Mouse (Mus musculus): ENCODE data around the gene Mindy2.
"Not testable (repeated sequence)": the region's sequence is repeated elsewhere in the genome, so short reads cannot be mapped to it uniquely, and the experiment has no call there.

Gene Mindy2

DNA sequence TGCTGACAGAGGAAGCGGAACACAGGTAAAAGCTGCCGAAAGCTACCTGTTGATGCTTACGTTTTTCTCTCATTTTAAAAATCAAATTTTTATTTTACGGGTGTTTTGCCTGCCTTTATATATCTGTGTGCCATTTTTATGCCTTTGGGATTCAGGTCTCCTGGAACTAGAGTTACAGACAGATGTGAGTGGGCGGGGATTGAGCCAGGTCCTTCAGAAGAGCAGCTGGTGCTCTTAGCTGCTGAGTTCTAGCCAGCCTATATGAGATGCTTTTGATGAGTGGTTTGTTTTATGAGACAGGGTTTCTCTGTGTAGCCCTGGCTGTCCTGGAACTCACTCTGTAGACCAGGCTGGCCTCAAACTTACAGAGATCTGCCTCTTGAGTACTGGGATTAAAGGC is 69.8 kb downstream of the Mindy2 start:
- in situ Hi-C loops (cut with MseI, MboI), result no loop called here

GRCm38 (mm10) chr9:70585172-70585571 is 71.8 kb downstream of the Mindy2 start:
- in situ Hi-C loops (cut with MseI, MboI), result no loop called here

DNA sequence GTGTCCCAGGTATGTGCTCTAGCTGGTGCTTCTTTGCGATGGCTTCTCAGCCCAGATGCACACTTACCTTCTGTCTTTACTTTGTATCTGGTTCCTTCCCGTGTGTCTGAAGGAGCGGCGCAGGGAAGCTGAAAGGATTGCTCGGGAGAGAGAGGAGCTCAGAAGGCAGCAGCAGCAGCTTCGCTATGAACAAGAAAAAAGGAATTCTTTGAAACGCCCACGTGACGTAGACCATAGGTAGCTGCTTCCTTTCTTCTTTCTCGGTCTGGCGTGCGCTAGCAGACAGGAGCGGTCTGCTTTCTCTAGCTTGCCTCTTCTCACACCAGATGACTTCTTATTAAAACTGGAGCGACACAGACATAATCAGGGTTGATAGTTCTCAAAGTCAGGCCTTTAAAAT is 72.3 kb downstream of the Mindy2 start:
- in situ Hi-C loops (cut with MseI, MboI), result no loop called here

DNA sequence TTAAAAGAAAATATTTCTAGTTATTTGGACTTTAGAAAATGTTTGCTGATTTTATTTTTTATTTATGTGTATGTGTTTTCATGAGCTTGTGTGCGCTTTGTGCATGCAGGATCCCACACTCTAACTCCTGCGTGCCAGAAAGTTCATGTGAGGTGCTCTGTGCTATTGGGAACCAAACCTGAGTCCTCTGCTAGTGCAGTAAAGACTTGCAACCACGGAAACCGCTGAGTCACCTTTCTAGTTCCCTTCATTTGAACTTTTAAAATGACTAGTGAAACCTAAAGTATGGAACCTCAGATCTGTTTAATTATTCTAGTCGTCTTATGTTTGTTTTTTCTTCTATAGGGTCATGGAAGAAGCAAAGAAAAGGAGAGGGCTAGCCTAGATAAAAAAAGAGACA is 76.0 kb downstream of the Mindy2 start:
- in situ Hi-C loops (cut with MseI, MboI), result no loop called here

- in situ Hi-C loops (cut with MseI, MboI), result no loop called here
These were observed 78.9 kb downstream of the Mindy2 start for GRCm38 (mm10) chr9:70578123-70578522.

GRCm38 (mm10) chr9:70570351-70570750 is 86.6 kb downstream of the Mindy2 start:
- in situ Hi-C loops (cut with MseI, MboI), result no loop called here

DNA sequence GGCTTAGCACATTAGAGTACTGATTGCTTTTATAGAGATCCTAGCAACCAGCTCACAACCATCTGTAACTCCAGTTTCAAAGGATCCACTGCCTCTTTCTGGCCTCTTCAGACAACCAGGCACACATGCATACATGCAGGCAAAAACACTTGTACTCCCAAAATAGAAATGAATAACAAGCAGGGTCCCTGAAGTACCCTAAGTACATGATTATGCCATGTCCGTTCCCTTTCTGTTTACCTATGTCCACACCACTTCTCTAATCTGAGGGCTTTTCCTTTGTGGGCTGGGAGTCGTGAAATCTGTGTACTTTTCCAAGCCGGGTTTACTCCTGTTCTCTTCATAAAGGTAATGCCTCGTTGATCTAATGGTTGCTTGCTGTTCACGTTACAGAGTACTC is 89.3 kb downstream of the Mindy2 start:
- in situ Hi-C loops (cut with MseI, MboI), result no loop called here

GRCm38 (mm10) chr9:70562825-70563224 is 94.1 kb downstream of the Mindy2 start:
- in situ Hi-C loops (cut with MseI, MboI), result no loop called here

DNA sequence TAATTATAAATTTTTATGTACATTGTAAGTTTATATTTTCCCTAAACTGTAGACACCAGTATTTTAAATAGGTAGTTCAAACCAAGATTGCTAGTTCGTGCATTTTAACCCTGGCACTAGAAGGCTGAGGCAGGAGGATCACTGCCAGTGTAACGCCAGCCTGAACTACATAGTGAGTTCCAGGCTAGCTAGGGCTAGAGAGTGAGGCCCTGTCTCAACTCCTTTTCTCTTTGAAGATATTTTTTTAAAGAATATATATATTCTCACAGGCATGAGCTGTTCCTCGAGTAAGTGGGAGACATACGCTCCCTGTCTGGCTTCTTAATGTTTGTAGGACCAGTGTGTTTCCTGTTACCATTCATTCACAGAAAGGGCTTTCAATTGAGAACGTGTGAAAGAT is 100.2 kb downstream of the Mindy2 start:
- in situ Hi-C loops (cut with MseI, MboI), result no loop called here

GRCm38 (mm10) chr9:70555431-70555830 is 101.5 kb downstream of the Mindy2 start:
- in situ Hi-C loops (cut with MseI, MboI), result no loop called here

DNA sequence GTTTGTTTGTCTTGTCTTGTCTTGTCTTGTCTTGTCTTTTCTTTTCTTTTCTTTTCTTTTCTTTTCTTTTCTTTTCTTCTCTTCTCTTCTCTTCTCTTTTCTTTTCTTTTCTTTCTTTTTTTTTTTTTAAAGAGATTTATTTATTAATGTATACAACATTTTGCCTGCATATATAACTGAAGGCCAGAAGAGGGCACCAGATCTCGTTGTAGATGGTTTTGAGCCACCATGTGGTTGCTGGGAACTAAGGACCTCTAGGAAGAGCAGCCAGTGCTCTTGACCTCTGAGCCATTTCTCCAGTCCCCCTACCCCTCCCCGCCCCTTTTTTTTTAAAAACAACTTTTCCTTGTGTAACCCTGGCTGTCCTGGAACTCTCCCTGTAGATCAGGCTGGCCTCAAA is 104.7 kb downstream of the Mindy2 start:
- in situ Hi-C loops (cut with MseI, MboI), result not testable (repeated sequence)

DNA sequence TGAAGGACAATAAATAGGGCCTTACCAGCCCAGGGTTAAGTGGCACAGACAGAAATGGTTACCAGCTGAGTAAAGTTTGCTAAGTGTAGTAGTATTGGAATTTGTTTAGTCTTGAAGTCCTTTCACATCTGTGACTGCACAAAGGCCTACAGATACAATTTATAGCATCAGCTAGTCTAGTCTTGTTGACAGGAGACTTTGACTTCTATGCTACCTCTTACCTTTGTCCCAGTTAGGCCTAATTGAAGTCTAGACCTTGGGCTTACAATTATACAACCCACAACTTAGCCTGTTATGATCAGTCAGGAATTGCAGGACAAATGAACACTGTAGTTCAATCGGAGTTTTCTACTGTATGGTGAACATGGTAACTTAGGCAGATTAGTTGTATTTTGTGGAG is 105.5 kb downstream of the Mindy2 start:
- in situ Hi-C loops (cut with MseI, MboI), result no loop called here

All from mouse trophoblast stem cell (cell line).